Mouse (Mus musculus) brain, embryonic 14.5 days (tissue): ENCODE measurements at regions not wholly inside any gene's neighbourhood (a gene's known extent, or its start where the extent isn't known, plus 50 kb on each side); places are given as distances from the start of the nearest gene placed in this dataset.

Source experiments
- DNase-seq: peaks from one replicate; pipeline ENCODE4 v3.0.0-alpha.2; 2011; ENCODE audit warnings: low read depth
- CTCF ChIP-seq: fragments of 200-500 bp; IDR thresholded peaks from 2 replicates; pipeline ENCODE4 v1.5.1; 2012; ENCODE audit warnings: inconsistent platforms, mild to moderate bottlenecking, moderate library complexity, borderline replicate concordance; ENCODE audit not compliant: insufficient read depth, insufficient read length; ENCODE audit errors: extremely low read depth
- POLR2A ChIP-seq: fragments of 200-500 bp; IDR thresholded peaks from 2 replicates; pipeline ENCODE4 v1.6.1; 2012; ENCODE audit warnings: mild to moderate bottlenecking, inconsistent platforms, borderline replicate concordance; ENCODE audit not compliant: poor library complexity, insufficient read depth, insufficient read length, severe bottlenecking; ENCODE audit errors: extremely low read depth

DNA sequence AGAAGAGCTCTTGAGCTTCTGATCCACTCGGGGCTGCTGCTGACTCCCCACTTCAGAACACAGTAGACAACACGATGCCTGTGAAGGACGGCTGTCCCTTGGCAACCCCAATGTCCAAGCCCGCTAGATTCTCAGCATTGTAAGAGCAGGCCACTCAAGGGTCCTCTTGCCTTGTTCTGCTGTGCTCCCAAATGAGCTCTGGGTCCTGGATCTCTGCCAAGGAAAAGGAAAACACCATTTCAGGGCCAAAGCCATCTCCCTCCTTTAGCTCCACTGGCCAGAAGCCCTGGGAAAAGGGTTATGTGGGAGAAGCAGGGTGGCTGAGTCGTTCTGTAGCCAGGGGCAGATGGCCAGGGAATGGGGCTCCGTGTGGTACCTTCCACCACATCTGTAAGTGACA lies 241.3 kb upstream of the Prok2 start:
- DNase-seq, result peak; percentile 76
- TF ChIP-seq CTCF, result no peak
- no peak for TF ChIP-seq POLR2A

- no peak for TF ChIP-seq CTCF
- no peak for TF ChIP-seq POLR2A
- DNase-seq, result no peak
These were observed 238.3 kb upstream of the Prok2 start for GRCm38 (mm10) chr6:99964540-99964939.

- TF ChIP-seq CTCF (no peak), POLR2A (no peak)
- DNase-seq, result peak; percentile 38
These were observed 237.8 kb upstream of the Prok2 start for GRCm38 (mm10) chr6:99964007-99964406.

DNA sequence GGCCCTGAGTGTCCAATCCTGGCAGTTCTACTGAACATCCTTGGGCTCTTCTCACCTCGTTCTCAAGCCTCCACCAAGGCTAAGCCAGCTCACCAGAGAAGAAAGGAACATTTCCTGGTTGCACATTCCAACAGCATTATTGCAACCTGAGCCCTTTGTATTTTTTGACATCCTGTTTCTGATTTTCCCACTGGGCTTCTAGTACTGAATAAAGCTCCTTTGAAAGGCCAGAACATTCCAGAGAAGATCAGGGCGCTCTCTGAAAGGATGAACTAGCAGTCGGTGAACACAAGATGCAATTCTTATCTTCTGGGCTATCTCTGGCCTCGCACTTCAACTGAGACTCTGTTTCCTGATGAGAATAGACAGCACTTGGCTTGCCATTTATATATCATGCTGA lies 233.2 kb upstream of the Prok2 start:
- DNase-seq, result no peak
- no peak for TF ChIP-seq CTCF
- TF ChIP-seq POLR2A, result no peak

DNA sequence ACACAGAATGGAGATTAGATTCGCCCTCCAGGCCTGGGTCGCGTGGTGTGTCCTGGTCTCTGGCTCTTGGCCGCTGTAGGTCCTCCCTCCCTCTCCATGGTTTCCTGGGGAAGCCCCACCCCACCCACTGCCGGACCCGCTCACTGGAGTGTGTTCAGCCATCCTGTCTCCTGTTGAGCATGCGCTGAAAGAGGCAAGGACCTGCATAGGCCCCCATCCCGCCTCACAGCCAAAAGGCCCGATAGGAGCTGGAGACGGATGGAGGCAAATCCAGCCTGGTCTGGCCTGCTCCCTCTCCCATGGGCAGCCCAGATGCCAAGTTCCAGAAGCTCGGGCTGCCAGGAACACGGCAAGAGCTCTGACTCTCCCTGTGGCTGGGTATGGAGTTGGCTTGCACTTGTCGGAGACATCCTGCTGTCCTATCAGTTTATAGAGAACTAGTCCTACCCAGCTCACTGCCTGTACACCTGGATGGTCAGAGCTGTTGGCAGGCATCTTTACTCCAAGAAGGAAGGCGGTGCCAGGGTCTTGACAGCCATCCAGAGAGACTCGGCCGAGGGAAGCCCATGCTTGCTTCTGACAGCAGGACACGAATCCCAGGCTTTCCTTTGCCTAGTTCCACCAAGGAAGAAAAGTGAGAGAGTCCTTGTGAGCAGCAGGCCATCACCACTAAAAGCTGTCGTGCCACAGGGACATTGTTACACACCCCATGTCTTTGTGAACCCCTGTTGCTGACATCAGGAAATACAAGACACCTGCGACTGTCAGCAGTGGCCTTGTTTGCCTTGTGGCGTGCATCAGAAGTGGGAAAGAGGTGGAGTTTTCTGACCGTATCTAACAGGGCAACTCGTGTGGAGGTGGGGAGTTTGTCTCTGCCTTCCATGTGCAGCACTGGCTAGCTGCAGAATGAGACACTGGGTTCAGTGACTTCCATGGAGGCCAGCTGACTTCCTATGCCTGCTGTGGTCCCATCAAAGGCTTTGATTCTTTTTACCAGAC lies 228.9 kb upstream of the Prok2 start:
- DNase-seq, result peak; percentile 67
- TF ChIP-seq CTCF (no peak), POLR2A (no peak)

DNA sequence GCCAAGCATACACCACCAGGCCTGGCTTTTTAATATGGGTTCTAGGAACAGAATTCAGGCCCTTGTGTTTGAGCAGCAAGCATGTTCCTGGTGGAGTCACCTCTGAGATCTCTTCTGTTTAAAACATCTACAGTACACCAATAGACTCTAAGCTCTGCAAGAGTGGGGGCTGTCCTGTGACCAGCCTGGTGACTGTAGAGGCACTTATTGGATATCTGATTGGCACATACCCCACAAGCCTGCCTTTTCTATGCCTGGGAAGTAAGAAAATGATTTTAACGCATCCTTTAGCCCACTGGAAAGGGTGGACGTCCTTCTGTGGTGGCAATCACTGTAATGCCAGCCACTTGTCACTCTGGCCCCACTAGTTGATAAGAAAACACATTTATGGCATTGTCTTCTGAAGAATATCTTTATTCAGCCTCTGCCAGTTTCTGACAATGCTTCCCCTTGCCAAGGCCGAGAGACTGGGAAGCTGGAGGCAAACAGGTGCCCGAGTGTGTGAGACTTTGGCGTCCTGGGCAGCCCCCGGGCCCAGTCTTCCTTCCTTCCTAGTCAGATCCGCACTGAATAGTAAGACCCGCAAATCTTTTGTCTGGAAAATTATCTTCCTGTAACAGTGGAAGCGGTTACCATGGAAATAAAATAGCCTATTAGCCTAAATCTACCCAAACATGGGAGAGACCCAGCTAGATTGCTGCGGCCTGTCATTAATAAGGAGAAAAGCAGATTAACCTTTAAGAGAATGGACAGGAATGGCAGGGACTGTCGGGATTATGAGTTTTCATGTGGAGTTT lies 228.0 kb upstream of the Prok2 start:
- peak; percentile 81 for DNase-seq
- no peak for TF ChIP-seq CTCF
- TF ChIP-seq POLR2A, result no peak

DNA sequence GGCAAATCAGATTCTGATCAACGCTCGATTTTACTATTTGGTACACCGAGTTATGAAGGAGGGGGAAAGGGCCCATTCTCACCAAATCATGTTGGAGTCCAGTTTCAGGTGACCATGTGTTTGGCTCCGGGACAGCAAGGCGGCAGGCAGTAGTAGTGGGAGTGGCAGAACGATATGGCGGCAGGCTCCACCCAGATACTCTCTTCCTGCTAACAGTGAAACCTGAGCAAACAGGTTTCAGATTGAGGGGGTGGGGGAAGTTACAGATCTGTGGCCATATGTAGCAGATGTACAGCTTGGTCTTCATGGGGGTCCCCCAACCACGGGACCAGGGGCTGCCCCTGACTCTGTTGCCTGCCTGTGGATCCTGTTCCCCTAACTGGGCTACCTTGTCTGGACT lies 224.6 kb upstream of the Prok2 start:
- TF ChIP-seq CTCF (no peak), POLR2A (no peak)

GRCm38 (mm10) chr6:99946917-99947316 lies 220.7 kb upstream of the Prok2 start:
- no peak for TF ChIP-seq CTCF
- TF ChIP-seq POLR2A, result no peak
- no peak for DNase-seq

More for the DNA sequence above, 224.6 kb upstream of the Prok2 start:
- no peak for DNase-seq

DNA sequence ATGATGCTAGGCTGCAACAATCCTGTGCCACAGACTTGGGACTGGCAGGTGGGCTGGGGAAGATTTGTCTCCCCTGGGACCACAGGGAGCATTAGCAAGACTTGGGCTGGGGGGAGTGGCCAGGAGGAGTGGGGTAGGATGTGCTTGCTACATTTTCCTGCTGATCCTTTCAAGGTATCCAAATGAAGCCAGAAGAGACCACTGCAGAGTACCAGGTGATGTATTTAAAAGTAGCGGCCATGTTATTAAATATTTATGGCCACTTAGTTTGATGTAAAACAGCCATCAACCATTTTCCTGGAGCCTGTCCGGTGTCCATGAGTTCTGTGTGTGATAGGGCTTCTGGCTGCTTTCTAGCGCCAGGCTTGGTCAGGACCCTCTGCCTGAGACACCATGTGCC lies 220.3 kb upstream of the Prok2 start:
- TF ChIP-seq CTCF, result no peak
- TF ChIP-seq POLR2A, result no peak
- DNase-seq, result no peak

DNA sequence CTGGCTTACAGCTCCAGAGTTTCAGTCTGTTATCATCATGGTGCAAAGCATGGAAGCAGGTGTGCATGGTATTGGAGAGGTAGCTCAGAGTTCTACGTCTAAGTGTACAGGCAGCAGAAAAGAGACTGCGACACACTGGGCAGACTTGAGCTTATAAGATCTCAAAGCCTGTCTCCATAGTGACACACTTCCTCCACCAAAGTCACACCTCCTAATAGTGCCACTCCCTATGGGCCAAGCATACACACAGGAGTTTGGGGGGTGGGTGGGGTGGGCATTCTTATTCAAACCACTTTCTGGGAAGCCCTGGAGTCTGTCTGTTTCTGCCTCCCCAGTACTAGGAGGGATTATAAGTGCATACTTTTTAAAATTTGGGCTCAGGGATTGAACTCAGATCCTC lies 219.5 kb upstream of the Prok2 start:
- TF ChIP-seq CTCF (no peak), POLR2A (no peak)
- no peak for DNase-seq

DNA sequence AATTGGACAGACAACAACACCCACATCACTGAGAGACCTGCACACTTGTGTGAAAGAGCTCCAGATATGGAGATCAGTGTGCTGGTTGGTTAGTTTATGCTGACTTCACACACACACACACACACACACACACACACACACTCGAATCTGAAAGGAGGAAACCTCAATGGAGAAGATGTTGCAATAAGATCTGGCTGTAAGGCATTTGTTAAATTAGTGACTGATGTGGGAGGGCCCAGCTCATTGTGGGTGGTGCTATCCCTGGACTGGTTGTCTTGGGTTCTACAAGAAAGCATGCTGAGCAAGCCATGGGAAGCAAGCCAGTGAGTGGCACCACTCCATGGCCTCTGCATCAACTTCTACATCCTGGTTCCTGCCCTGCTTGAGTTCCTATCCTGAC lies 216.8 kb upstream of the Prok2 start:
- no peak for TF ChIP-seq CTCF
- no peak for TF ChIP-seq POLR2A
- DNase-seq, result no peak
